Mouse (Mus musculus): ENCODE data around the gene BC107364. TPM values are rescaled to one million over a fixed set of nuclear protein-coding genes. Genes with fewer than 3 reads are reported as not detected.

The BC107364 gene
- polyA plus RNA-seq, 1 experiment from 2014 or later: not detected

Other genes with a start within 250 kb of the BC107364 start
- gene Bola1, start 232.6 kb downstream of the BC107364 start, polyA plus RNA-seq (2014; fragmentation: Nextera tagmentation; extraction: Ambion mirVana): 63.0 and 69.6 TPM in 2 replicates
- gene Hist2h2ab, start 232.4 kb downstream of the BC107364 start, polyA plus RNA-seq (2014; fragmentation: Nextera tagmentation; extraction: Ambion mirVana): not detected in 2 replicates
- 1.7 and 2.8 TPM in 2 replicates for gene Hist2h2ac, start 231.4 kb downstream of the BC107364 start, polyA plus RNA-seq (2014; fragmentation: Nextera tagmentation; extraction: Ambion mirVana)
- gene Hist2h2be, start 231.2 kb downstream of the BC107364 start, polyA plus RNA-seq (2014; fragmentation: Nextera tagmentation; extraction: Ambion mirVana): 4.8 and 5.9 TPM in 2 replicates
- 2.2 and 3.4 TPM in 2 replicates for gene Hist2h3c2, start 213.2 kb downstream of the BC107364 start, polyA plus RNA-seq (2014; fragmentation: Nextera tagmentation; extraction: Ambion mirVana)
- gene Hist2h2aa2, start 212.0 kb downstream of the BC107364 start, polyA plus RNA-seq (2014; fragmentation: Nextera tagmentation; extraction: Ambion mirVana): 55.4 and 76.9 TPM in 2 replicates
- 24.7 and 32.0 TPM in 2 replicates for gene Hist2h2aa1, start 206.8 kb downstream of the BC107364 start, polyA plus RNA-seq (2014; fragmentation: Nextera tagmentation; extraction: Ambion mirVana)
- gene Hist2h3c1, start 205.6 kb downstream of the BC107364 start, polyA plus RNA-seq (2014; fragmentation: Nextera tagmentation; extraction: Ambion mirVana): 1.0 TPM in 1 of 2 replicates, not detected in the other
- gene Hist2h4, start 189.0 kb downstream of the BC107364 start, polyA plus RNA-seq (2014; fragmentation: Nextera tagmentation; extraction: Ambion mirVana): 5.2 TPM in 2 replicates
- gene Hist2h3b, start 183.7 kb downstream of the BC107364 start, polyA plus RNA-seq (2014; fragmentation: Nextera tagmentation; extraction: Ambion mirVana): 19.3 and 20.1 TPM in 2 replicates
- 4.9 and 5.4 TPM in 2 replicates for gene Hist2h2bb, start 182.6 kb downstream of the BC107364 start, polyA plus RNA-seq (2014; fragmentation: Nextera tagmentation; extraction: Ambion mirVana)
- gene Fcgr1, start 158.3 kb downstream of the BC107364 start, polyA plus RNA-seq (2014; fragmentation: Nextera tagmentation; extraction: Ambion mirVana): 0.27 and 4.8 TPM in 2 replicates
- 0.84 and 1.3 TPM in 2 replicates for gene Hfe2, start 72.9 kb upstream of the BC107364 start, polyA plus RNA-seq (2014; fragmentation: Nextera tagmentation; extraction: Ambion mirVana)
- gene Txnip, start 105.7 kb upstream of the BC107364 start, polyA plus RNA-seq (2014; fragmentation: Nextera tagmentation; extraction: Ambion mirVana): 45.0 and 60.1 TPM in 2 replicates
- 0.43 and 0.45 TPM in 2 replicates for gene Gm16253, start 124.7 kb upstream of the BC107364 start, polyA plus RNA-seq (2014; fragmentation: Nextera tagmentation; extraction: Ambion mirVana)
- gene Polr3gl, start 141.9 kb upstream of the BC107364 start, polyA plus RNA-seq (2014; fragmentation: Nextera tagmentation; extraction: Ambion mirVana): 14.8 and 17.1 TPM in 2 replicates
- 12.0 and 13.7 TPM in 2 replicates for gene Ankrd34a, start 144.3 kb upstream of the BC107364 start, polyA plus RNA-seq (2014; fragmentation: Nextera tagmentation; extraction: Ambion mirVana)
- 6.7 and 7.5 TPM in 2 replicates for gene Lix1l, start 148.8 kb upstream of the BC107364 start, polyA plus RNA-seq (2014; fragmentation: Nextera tagmentation; extraction: Ambion mirVana)
- 125 and 139 TPM in 2 replicates for gene Rbm8a, start 177.6 kb upstream of the BC107364 start, polyA plus RNA-seq (2014; fragmentation: Nextera tagmentation; extraction: Ambion mirVana)
- gene Pex11b, start 183.1 kb upstream of the BC107364 start, polyA plus RNA-seq (2014; fragmentation: Nextera tagmentation; extraction: Ambion mirVana): 61.3 and 61.5 TPM in 2 replicates
- gene Gm42957, start 183.2 kb upstream of the BC107364 start, polyA plus RNA-seq (2014; fragmentation: Nextera tagmentation; extraction: Ambion mirVana): 0.11 TPM in 1 of 2 replicates, not detected in the other
- gene Itga10, start 193.3 kb upstream of the BC107364 start, polyA plus RNA-seq (2014; fragmentation: Nextera tagmentation; extraction: Ambion mirVana): 0.62 and 0.84 TPM in 2 replicates
- gene Ankrd35, start 217.8 kb upstream of the BC107364 start, polyA plus RNA-seq (2014; fragmentation: Nextera tagmentation; extraction: Ambion mirVana): 0.57 and 0.84 TPM in 2 replicates
- gene Pias3, start 244.1 kb upstream of the BC107364 start, polyA plus RNA-seq (2014; fragmentation: Nextera tagmentation; extraction: Ambion mirVana): 25.5 and 26.3 TPM in 2 replicates